ENCODE assay signal across 12 mouse cellular contexts in the genomic region with DNA sequence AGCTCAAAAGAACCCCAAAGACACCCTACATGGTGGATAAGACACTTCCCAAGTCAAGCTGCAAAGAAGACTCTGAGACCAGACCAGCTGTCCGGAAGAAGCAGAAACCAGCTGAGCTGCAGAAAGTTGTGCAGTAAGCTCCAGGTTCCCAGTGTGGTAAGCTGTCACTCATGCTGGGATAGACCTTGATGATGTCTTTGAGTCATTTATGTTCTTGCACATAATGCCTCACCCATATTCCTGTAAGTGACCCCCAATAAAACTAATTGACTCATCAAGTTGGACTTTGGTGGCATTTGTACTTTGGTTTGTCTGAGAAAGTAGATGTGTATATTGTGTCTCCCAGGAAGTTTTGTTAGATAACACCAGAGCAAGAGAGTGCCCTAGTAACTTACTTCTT.
"Had no signal": no experiment of that assay in that cellular context is flagged by ENCODE, and none has a peak within 500 bp of the region (broad histone marks: within the 10 kb centered on the region; RNA-seq: fewer than 3 reads in every experiment).

No protein-coding gene starts in this region.

- H3K4me2 ChIP-seq: lung, embryonic 14.5 days; midbrain, embryonic 12.5 days; neural tube, embryonic 12.5 days had no signal

- H3K9me3 ChIP-seq: midbrain, embryonic 10.5 days; midbrain, embryonic 12.5 days; neural tube, embryonic 12.5 days had no signal

- ATAC-seq: midbrain, embryonic 16.5 days had no signal

- H3K9ac ChIP-seq: lung, embryonic 14.5 days; midbrain, embryonic 12.5 days; neural tube, embryonic 12.5 days had no signal

- H3K4me1 ChIP-seq: midbrain, embryonic 10.5 days; midbrain, embryonic 12.5 days; neural tube, embryonic 12.5 days had no signal

- H3K4me3 ChIP-seq: midbrain, embryonic 10.5 days; midbrain, embryonic 12.5 days; neural tube, embryonic 12.5 days had no signal

- H3K36me3 ChIP-seq: midbrain, embryonic 10.5 days; midbrain, embryonic 12.5 days; neural tube, embryonic 12.5 days had no signal

- H3K27me3 ChIP-seq: midbrain, embryonic 12.5 days; neural tube, embryonic 12.5 days had no signal

- H3K27ac ChIP-seq: midbrain, embryonic 10.5 days; midbrain, embryonic 12.5 days; neural tube, embryonic 12.5 days had no signal

- DNase-seq: lung, adult 18-20 months; lung, embryonic 14.5 days; lung, postnatal 10 days; lung, postnatal 4 days; midbrain, embryonic 14.5 days; right cerebral cortex, postnatal 14 days; spleen, adult 18-20 months; thymus, adult 18-20 months had no signal
